Mouse (Mus musculus): ENCODE data around the gene Dnaaf3.

The Dnaaf3 gene

DNA sequence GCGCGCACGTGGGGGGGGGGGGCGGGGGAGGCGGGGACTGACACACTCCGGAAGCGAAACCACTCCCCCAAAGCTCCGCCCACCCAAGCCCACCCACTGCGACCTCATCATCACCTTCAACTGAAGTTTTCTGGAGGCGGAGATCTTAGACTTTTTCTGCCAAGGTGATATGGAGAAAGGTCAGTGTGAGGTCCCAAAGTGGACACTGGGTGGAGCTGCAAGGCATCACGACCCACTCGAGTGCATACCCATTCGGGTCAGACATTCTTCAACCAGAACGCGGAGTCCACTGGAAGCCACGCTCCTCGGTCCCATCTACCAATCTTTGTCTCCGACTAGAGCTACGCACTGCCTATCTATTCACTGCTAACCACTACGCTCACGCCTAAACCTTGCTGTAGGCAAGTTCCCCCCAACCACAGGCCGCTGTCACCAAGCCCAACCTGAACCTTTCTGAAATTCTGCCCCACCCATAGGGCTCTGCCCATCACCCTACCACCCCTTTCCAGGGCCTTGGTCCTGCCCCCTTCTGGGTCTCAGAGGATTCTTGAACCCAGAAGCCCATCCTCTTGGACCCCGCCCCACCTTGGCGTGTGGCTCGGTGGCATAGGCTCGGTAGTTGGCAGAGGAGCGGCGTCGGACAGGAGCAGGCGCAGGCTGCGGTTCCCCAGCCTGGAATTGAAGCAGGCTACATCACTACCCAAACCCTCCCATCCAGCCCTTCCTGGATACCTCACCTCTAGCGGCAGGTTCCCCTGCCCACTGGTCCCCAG is 10.8 kb downstream of the Dnaaf3 start:
- peak in 1 of 2 experiments; percentile 21 for DNase-seq

DNA sequence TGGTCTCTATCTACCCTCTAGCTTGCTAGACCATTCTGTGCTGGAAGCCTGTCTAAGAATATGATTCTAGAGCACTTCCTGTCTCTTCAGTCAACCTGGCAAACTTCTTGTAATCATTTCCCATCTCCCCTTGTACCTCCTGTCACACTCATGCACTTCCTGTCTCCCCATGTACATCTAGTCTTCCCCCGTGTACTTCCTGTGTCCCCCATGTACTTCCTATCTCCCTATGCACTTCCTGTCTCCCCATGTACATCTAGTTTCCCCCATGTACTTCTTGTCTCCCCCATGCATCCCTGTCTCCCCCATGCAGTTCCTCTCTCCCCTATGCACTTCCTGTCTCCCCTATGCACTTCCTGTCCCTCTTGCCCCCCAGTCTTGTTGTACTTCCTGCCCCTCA is 13.8 kb downstream of the Dnaaf3 start:
- DNase-seq: no peak

GRCm38 (mm10) chr7:4516332-4517050 is 15.8 kb downstream of the Dnaaf3 start, which contains the start of gene Tnnt1:
TSS of gene Tnnt1 (minus strand) at chr7:4516382.
- DNase-seq: no peak

DNA sequence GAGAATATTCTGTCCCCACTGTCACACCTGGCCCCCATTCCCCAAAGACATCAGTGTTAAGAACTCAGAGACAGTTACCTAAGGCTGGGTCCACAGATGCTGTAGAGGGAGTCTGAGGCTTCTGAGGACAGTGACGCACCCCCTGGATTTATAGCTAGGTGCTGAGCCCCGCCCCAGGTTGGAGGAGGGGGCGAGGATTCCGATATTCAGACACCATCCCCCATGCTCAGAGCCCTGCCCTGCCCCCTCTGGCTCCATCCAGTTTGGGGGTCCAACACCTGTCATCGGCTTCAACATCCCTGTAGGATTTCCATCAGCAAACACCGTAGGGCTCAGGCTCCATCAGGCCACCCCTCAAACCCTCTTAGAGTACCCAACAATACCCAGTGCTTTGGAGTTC is 16.4 kb downstream of the Dnaaf3 start:
- no peak for DNase-seq

DNA sequence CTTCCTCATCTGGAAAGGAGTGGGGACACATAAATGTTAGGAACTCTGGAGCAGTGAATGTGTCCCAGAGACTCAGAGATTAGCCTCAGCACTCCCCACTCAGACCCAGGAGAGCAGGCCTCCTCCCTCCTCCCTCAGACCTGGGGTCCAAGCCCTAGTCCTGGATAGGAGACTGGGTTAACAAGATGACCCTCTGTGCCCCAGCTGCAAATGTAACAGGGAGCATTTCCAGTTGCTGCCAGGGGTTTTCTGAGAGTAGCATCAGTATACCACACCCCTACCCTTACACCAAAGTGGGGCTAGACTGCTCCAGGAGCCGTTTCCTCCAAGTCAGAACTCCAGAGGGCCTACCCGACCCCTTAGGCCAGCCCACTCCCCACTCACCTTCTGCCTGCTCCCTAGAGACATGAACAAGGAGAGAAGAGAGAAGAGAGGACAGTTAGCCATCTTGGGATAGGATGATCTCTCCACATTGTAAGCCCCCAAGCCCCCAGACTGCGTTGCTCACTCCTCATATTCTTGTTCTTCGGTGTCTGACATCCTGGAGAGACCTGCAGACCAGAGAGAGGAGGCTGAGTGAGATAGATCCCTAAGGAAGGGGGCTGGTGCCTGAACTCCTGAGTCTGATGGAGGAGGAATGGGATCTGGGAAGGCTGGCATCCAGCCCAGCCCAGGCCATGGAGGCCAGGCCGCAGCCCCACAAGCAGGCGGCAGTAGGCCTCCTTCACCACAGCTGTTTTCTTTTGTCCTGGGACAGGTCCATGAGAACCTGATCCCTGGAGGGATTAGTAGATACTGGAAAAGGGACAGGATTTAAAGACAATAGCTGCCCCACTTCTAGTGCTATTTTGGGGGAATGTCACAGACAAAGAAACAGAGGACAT is 18.2 kb downstream of the Dnaaf3 start:
- DNase-seq: no peak

GRCm38 (mm10) chr7:4513236-4513635 is 19.0 kb downstream of the Dnaaf3 start:
- peak in 1 of 2 experiments; percentile 52 for DNase-seq

DNA sequence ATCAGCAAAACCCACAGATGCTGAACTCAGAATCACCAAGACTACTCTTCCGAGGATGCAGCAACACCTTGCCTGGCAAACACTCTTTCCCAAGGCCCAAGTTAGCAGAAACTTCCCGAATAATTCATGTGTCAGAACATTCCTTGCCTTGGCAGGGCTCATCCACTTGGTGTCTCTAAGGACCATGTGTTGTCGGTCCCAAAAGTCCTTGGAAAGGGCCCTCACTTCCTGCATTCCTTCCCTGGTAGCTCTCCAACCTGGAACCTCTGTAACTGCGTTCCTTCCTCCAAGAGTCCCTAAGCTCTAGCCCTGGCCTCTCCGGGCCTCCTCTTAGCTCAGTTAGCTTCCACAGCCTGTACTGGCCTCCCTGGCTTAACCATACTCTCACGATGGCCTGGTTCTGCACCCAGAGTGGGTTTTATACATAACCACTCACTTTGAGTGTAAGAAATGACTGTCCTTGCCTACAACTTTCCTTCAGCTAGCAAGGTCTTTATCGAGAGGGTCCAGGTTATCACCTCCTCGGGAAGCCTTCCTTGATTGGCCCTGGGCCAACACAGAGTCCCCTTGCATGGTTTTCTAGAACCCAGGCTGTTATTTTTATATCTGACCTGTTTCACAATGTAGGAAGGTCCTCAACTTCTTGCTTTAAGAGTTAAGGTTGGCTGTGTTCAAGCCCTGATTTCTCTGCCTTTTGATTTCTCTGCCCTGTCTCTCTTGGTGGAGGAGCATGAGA is 20.6 kb downstream of the Dnaaf3 start:
- DNase-seq: no peak

- DNase-seq: peak; percentile 57 to 75
Measured at GRCm38 (mm10) chr7:4509863-4510608, 22.2 kb downstream of the Dnaaf3 start.

- no peak for DNase-seq
Measured at GRCm38 (mm10) chr7:4508739-4509116, 23.5 kb downstream of the Dnaaf3 start.

GRCm38 (mm10) chr7:4508062-4508738 is 24.1 kb downstream of the Dnaaf3 start:
- no peak for DNase-seq

GRCm38 (mm10) chr7:4507220-4507619 is 25.0 kb downstream of the Dnaaf3 start:
- no peak for DNase-seq

DNA sequence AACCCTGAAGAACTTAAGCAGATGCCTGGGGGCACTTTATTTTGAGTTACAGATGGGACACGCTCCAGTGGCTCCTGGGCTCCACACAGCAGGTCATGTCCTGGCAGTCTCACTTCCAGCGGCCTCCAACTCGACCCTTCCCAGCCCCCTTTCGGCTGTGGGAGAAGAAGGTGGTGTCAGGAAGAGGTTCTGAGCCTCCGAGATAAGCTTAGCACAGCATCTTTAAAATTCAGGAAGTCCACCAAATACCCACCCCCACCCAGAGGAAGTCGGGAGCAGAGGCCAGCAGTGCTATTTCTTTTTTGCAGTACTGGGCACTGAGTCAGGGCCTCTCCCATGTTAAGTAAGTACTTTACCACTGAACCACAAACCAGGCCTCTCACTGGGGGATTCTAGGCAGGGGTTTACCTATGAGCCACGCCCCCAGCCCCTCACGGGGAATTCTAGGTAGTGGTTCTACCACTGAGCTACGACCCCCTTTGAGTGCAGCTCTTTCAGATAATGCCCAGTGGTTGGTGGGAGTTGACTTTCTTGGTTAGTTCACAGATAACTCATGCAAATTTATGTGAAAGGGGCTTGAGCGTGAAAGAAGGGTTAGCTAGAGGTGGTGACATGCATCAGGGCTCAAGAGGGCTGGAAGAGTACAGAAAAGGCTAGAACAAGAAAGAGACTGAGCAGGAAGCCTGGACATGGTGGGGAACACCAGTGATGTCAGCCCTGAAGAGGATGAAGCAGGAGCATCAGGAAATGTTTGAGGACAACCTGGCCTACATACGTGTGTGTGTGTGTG is 27.4 kb downstream of the Dnaaf3 start:
- DNase-seq: no peak

GRCm38 (mm10) chr7:4503858-4504257 is 28.4 kb downstream of the Dnaaf3 start:
- no peak for DNase-seq

DNA sequence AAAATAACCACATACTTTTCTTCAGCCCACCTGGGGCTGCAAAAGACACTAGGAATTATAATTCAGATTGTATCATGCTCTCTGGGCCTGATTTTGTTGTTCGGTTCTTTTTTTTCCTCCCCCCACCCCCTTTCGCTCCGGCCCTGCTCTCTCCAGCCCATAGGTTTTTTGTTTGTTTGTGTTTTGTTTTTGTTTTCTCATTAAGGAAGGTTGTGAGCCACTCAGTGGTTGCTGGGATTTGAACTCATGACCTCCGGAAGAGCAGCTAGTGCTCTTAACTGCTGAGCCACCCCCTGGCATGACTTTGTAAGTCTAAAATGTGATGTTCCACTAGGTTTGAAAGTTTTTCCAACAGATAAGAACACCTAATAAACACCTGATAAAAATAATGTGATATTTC is 29.2 kb downstream of the Dnaaf3 start:
- no peak for DNase-seq

DNA sequence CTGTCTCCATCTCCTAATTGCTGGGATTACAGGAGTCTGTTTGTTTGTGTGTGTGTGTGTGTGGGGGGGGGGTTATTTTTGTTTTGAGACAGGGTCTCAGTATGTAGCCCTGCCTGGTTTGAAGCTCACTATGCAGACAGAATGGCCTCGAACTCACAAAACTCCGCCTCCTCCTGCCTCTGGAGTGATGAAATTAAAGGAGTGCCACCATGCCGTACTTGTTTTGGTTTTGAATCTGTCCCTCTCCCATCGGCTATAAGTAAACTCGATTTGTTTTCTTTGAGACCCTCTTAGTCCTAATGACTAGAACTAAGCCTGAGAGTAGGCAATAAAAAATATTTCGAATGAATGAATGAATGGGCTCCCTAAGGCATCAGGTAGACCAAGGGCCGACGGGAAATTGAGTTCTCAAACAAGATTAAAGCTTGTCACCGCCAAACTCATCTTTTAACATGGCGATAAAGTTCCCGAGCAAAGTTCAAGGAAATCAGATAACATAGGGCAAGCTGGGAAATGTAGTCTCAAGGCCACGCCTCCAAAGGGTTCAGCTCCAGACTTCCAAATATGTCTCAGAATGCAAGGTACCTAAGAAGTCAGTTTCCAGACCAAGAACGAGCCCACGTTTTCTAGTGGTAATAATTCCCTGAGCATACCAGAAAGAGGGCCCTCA is 29.7 kb downstream of the Dnaaf3 start:
- peak; percentile 46 to 60 for DNase-seq

- DNase-seq: peak; percentile 98
Measured at GRCm38 (mm10) chr7:4501558-4502397, 30.5 kb downstream of the Dnaaf3 start, which contains the start of gene Ppp1r12c. TSS of gene Ppp1r12c (minus strand) at chr7:4501680.

GRCm38 (mm10) chr7:4500892-4501471 is 31.3 kb downstream of the Dnaaf3 start:
- DNase-seq: peak; percentile 63 to 77

- DNase-seq: no peak
Measured at GRCm38 (mm10) chr7:4499034-4499433, 33.2 kb downstream of the Dnaaf3 start.
